Mouse (Mus musculus) thymus, adult 18-20 months (tissue): Measurements from ENCODE around the gene Hoxd10.

Experiments used
- DNase-seq, 2 experiments: peaks; one replicate each; pipeline ENCODE4 v3.0.0; 2022; ENCODE audit warnings: mixed read lengths in 2 of 2

Hoxd10 gene

GRCm38 (mm10) chr2:74691022-74691951 lies at the start of gene Hoxd10:
Hoxd10 (plus strand) TSS chr2:74691924.
- DNase-seq: no peak

GRCm38 (mm10) chr2:74642431-74642830 lies 49.3 kb upstream of the Hoxd10 start:
- DNase-seq: no peak

DNA sequence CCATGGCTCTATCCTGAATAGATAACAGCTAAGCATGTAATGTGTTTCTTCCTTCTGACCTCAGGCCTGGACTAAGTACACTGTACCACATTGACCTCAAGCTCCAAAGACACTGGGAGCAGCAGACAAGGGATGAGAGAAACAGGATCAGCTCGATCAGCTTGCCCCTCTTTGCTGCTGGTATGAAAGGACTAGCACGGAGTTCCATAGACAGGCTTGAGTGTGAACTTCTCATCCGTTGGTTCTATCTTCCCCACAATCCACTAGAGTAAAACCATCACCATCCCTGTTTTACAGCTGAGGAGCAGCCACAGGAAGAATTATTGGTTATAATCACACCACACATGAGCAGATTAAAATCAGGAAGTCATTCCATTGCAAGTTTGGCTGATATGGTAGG lies 46.1 kb upstream of the Hoxd10 start:
- DNase-seq: no peak

DNA sequence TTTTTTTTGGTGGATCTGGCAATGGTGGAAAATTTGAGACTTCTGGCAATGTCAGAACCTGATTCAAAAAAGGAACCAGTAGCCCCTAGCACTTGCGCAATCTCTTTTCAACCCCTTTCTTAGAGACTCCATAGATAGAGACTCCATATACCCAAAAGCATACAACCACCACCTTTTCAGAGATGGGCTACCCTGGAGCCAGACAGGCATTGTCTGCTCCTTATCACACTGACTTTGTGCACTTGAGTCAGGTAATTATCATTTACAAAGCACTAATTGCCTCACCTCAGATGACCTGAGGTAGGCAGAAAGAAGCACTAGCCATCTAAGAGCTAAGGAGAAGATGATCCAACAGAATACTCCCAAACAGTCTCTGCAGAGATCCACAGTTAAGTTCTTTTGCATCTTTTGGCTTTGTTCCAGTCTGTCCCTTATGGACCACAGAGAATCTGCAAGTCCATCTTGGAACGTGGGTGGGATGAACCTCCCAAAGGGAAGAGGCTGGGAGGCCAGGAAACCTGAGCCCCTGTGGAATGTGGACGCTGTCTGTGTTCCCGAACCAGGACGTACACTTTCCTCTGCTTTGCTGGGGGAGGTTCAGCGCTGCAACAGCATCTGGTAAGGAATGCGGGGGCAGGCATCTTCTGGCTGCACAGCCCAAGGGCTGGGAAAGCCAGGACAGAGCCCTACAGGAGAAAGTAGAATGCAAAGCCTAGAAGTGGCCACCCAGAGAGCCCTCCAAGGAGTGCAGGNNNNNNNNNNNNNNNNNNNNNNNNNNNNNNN lies 44.5 kb upstream of the Hoxd10 start:
- DNase-seq: no peak

GRCm38 (mm10) chr2:74652996-74653340 lies 38.8 kb upstream of the Hoxd10 start:
- no peak for DNase-seq

- DNase-seq: no peak
These were observed 37.8 kb upstream of the Hoxd10 start for GRCm38 (mm10) chr2:74653781-74654535.

DNA sequence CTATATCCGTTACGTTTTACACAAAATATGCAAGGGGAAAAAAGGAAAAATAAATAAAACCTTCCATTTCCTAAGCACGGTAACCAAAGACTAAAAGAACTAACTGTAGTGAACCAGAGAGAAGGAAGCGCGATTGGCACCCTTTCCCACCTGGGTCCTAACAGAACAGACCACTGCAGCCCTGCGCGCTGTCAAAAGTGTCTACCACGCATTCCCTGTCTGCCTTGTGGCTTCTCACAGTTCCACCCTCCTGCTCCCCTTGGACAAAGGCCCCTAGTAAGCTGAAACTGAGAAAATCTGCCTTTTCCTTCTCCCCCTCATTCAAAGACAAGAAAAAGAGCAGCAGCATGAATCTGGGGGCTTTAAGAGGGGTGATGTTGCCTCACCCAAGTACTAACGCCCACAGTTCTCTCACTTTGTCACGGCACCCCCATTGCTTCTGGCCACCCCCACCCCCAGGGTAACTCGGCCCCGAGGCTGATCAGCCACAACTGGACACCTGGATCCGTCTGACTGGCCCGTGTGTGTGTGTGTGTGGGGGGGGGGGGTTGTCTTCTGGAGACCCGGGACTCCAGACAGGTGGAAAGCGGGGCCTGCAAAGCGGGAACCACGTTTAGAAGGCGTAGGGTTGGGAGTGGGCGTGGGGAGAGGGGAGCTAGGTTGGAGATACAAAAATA lies 36.8 kb upstream of the Hoxd10 start:
- no peak for DNase-seq

GRCm38 (mm10) chr2:74655420-74655781 lies 36.3 kb upstream of the Hoxd10 start:
- no peak for DNase-seq

GRCm38 (mm10) chr2:74655821-74656631 lies 35.7 kb upstream of the Hoxd10 start:
- DNase-seq: no peak

DNA sequence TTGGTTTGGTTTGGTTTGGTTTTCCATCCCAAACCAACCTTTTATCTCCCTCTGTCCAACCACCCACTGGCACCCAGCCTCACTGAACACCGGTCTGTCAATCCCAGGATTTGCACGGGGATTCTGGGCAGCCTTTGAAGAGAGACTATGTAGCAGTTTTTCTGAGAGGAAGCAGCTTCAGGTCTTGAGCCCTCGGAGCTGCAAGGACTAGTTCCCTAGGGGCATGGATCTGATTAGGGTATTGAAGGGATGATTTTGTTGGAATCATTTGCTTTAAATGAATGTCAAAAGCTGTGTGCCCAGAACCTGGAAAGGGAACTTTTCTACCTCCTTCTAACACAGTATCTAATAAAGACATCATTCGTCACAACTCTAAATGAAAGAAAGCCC lies 35.1 kb upstream of the Hoxd10 start:
- no peak for DNase-seq

DNA sequence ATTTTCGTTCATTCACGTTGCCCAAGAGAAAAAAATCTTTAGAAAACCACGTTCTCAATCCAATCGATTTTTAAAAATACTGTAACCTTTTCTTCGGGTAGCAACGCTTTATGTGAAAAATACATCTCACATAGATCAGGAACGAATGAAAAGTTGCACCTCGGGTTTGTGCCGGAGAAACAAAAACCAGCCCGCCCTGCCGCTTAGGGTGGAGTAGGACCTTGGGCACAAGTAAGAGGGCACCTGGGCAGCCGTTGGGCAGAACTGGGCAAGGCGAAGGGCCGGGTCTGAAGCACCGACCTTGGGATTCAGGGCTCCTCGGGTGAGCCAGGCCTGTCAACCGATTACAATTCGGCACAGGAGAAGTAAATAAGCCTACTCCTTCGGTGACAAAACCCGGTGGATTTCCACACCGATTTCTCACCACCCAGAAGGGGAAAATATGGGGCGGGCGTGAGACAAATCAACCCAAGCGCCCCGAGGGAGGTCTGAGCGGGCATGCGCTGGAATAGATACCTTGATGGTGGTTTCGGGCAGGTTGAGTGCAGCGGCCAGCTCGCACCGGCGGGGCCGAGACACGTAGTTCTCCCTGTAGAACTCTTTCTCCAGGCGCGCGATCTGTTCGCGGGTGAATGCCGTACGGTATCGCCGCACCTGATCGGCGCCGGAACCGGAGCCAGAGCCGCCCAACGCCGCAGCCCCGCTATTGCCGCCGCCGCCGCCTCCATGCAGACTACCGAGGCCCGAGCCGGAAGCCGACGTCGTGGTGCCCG lies 34.3 kb upstream of the Hoxd10 start:
- no peak for DNase-seq

GRCm38 (mm10) chr2:74658024-74658666 lies 33.6 kb upstream of the Hoxd10 start:
- DNase-seq: no peak

GRCm38 (mm10) chr2:74658667-74659371 lies 32.9 kb upstream of the Hoxd10 start:
- DNase-seq: no peak

DNA sequence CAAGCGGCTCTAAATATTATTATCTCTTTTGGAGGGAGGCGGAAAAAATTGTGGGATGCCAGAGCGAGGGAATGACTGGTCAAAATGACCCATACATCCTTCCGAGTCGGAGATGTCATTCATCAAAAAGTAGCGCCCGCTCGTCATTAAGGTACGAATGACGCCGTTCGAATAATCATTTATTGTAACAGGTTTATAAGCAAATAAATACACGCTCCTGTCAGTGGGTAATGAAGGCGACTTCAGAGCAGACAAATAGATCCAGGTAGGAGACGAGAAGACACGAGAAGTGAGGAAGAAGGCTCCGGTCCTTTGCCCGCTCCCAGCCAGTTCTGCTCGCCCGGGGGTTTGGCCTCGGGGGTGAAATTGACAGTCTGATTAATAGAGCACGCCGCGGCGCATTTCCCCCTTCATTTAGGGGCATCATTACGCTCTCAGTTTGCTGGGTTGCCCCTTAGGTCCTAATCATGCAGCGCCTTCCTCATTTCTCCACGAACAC lies 32.2 kb upstream of the Hoxd10 start, which contains the start of gene Evx2:
TSS of gene Evx2 (minus strand) at position 51 of the 499 bp plus-strand sequence.
- no peak for DNase-seq

GRCm38 (mm10) chr2:74660421-74661375 lies 31.0 kb upstream of the Hoxd10 start:
- no peak for DNase-seq

DNA sequence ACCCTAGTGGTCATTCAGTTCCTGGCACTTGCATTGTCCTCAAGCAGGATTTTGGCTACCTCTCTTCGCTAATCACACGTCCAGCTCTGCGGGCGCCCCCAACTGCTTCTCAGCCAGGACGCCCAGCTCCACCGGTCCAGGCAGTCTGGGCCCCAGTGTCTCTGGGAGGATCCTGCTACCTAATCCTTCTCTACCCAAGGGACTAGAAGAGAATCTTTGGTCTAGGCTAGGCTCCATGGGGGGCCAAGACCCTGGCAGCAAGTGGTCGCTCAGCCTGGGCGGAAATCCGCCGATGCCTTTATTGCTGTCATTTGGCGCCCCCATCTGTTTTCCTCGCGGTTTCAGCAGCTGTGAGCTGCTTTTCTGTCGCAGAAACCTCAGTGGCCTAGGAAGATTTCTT lies 30.0 kb upstream of the Hoxd10 start:
- DNase-seq: no peak

DNA sequence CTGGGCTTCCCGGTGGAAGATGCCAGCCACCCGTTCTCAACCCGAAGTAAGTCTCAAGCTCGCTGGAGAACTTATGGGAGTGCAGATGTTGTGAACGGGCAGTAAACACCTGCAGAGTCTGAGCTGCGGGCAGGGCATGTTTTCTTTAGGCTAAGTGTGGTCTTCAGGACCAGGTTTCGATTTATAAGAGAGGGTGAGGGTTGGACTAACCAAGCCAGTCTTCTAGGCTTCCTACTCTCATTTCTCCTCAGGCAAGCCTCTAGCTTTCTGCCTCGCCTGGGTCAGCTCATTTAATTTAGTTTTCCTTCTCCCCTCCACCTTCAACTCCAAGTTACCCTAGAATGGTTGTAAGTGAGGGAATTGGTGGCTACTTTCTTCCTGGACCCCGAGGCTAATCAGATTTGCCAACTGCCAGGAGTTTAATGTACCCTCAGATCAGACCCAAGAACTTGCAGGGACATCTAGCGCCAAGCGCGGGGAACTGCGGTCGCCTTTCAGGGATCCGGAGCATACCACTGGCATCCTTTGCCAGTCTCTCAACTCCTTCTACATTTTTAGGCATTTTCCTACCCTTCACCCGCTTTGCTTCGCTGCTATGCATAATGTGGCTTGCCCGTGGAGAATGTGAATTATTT lies 28.3 kb upstream of the Hoxd10 start:
- DNase-seq: no peak

DNA sequence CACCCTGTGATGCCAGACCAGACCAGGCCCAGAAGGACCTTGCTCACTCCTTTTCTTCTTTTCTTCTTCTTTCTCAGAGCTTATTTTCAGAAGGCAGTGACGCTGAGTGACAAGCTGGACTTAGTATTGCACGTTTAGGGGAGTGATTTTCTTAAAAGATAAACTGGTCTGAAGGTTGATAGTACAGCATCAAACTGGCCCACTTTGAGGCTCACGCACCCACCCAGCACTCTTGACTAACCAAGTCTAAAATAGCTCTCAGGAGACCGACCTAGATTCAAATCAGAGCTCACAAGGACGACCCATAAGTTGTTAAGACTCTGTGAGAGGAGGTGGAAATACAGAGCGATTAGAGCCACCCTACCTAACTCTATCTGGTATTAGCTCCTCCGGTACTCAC lies 25.3 kb upstream of the Hoxd10 start:
- no peak for DNase-seq
